ENCODE assay signal across 10 mouse cellular contexts in genomic region chr7:126778147-126778546, GRCm38 (mm10). TPM values are rescaled to one million over a fixed set of nuclear protein-coding genes. Genes with fewer than 3 reads are reported as not detected.
A peak's percentile ranks its signal among the peaks of the same experiment; 100 is the strongest.
DNase-seq lines count a peak whose midpoint lies in the region; ATAC-seq and TF ChIP-seq lines count a peak whose summit lies in the region.
"Had no signal": no experiment of that assay in that cellular context is flagged by ENCODE, and none has a peak within 500 bp of the region (broad histone marks: within the 10 kb centered on the region; RNA-seq: fewer than 3 reads in every experiment).

No protein-coding gene starts in this region.

- TF ChIP-seq POLR2A in bone marrow macrophage, adult 2 months (IDR thresholded peaks at IDR 0.05; ENCODE audit: borderline replicate concordance, low read depth, low read length), result no peak

- WGBS in heart, embryonic 10.5 days, result 83% methylated on average over 3 of the region's 3 CpGs
- 75% methylated on average over 3 of the region's 3 CpGs for WGBS in heart, embryonic 15.5 days
- WGBS in liver, embryonic 16.5 days (ENCODE audit: insufficient replicate concordance), result 95% methylated on average over 3 of the region's 3 CpGs

- no peak for TF ChIP-seq CTCF in bone marrow macrophage, adult 2 months (IDR thresholded peaks at IDR 0.05; ENCODE audit: low read depth, low read length)

- DNase-seq in heart, embryonic 10.5 days (ENCODE audit: low spot score), result no peak
- DNase-seq in heart, postnatal 36 days, result no peak
- DNase-seq in ovary, postnatal 10 days (ENCODE audit: low spot score), result no peak
- no peak for DNase-seq in adrenal gland, adult 8-10 months
- DNase-seq in left cerebral cortex, postnatal 14 days (ENCODE audit: low spot score in 2 of 2), result no peak

- H3K9ac ChIP-seq in heart, embryonic 15.5 days, result 0 out of 2 replicates have a peak overlapping the region, but pooled peaks have one; percentile 97
- H3K9ac ChIP-seq in liver, embryonic 16.5 days (ENCODE audit: low read depth, low read length), result peak overlapping the region; percentile 100; the same call in 1 of the 2 replicates

- H3K27ac ChIP-seq in heart, embryonic 10.5 days, result 0 out of 2 replicates have a peak overlapping the region, but pooled peaks have one; percentile 96
- no peak overlapping the region for H3K27ac ChIP-seq in bone marrow macrophage, adult 2 months (ENCODE audit: insufficient read depth, low read depth, low read length)
- H3K27ac ChIP-seq in heart, embryonic 15.5 days, result no peak overlapping the region
- no peak overlapping the region for H3K27ac ChIP-seq in liver, embryonic 16.5 days (ENCODE audit: low read length)
- H3K27ac ChIP-seq: macrophage had no signal

- peaks cover 17% of the 10 kb centered on the region for H3K36me3 ChIP-seq in heart, embryonic 10.5 days
- no peaks in the 10 kb centered on the region; the same call in 1 of the 2 replicates for H3K36me3 ChIP-seq in heart, embryonic 15.5 days
- peaks cover 10% of the 10 kb centered on the region for H3K36me3 ChIP-seq in liver, embryonic 16.5 days (ENCODE audit: control insufficient read depth, insufficient read depth)

- no peaks in the 10 kb centered on the region for H3K9me3 ChIP-seq in heart, embryonic 10.5 days
- no peaks in the 10 kb centered on the region for H3K9me3 ChIP-seq in heart, embryonic 15.5 days (replicated peaks)
- H3K9me3 ChIP-seq in liver, embryonic 16.5 days (replicated peaks; ENCODE audit: control insufficient read depth, low read length), result no peaks in the 10 kb centered on the region

- H3K4me1 ChIP-seq in heart, embryonic 10.5 days, result peaks cover 59% of the 10 kb centered on the region
- peaks cover 41% of the 10 kb centered on the region for H3K4me1 ChIP-seq in bone marrow macrophage, adult 2 months (ENCODE audit: control insufficient read depth, insufficient read depth, low read length)
- peaks cover 48% of the 10 kb centered on the region for H3K4me1 ChIP-seq in heart, embryonic 15.5 days (replicated peaks)
- peaks cover 48% of the 10 kb centered on the region for H3K4me1 ChIP-seq in liver, embryonic 16.5 days (ENCODE audit: control insufficient read depth, low read depth, low read length)

- ATAC-seq in heart, embryonic 15.5 days (replicated peaks; ENCODE audit: insufficient number of reproducible peaks, insufficient read depth, low FRiP score, low read depth), result no peak
- no peak for ATAC-seq in liver, embryonic 16.5 days (ENCODE audit: low read depth)

- H3K4me3 ChIP-seq in heart, embryonic 10.5 days, result peak overlapping the region; percentile 95
- H3K4me3 ChIP-seq in bone marrow macrophage, adult 2 months (ENCODE audit: insufficient read depth, low read length), result 0 out of 2 replicates have a peak overlapping the region, but pooled peaks have one; percentile 62
- H3K4me3 ChIP-seq in heart, embryonic 15.5 days, result peak overlapping the region; percentile 90
- peak overlapping the region; percentile 85 for H3K4me3 ChIP-seq in liver, embryonic 16.5 days (ENCODE audit: low read depth, low read length)

- no peaks in the 10 kb centered on the region for H3K27me3 ChIP-seq in heart, embryonic 10.5 days (ENCODE audit: insufficient read depth, poor library complexity, severe bottlenecking)
- H3K27me3 ChIP-seq in heart, embryonic 15.5 days, result no peaks in the 10 kb centered on the region
- no peaks in the 10 kb centered on the region for H3K27me3 ChIP-seq in liver, embryonic 16.5 days (ENCODE audit: control insufficient read depth, insufficient read depth, low read depth, low read length)

- intact Hi-C loops in heart, postnatal 36 days (cut with DNase I), result no loop called here
- intact Hi-C loops in left cerebral cortex, postnatal 14 days (cut with DNase I), result loop anchor here (5.0 kb wide), 1 partner anchor 76 kb away; no protein-coding TSS in a partner anchor

- H3K4me2 ChIP-seq in heart, embryonic 15.5 days, result peak overlapping the region; percentile 97; the same call in 1 of the 2 replicates
- H3K4me2 ChIP-seq in liver, embryonic 16.5 days (ENCODE audit: low read depth, low read length), result peak overlapping the region; percentile 84

RNA-seq across cellular contexts. Expression of gene Ypel3, which starts 1.4 kb away (rescaled TPM):
- polyA plus RNA-seq in heart, embryonic 10.5 days (2016; fragmentation: Nextera tagmentation; extraction: Ambion mirVana), result 43.4 and 66.0 TPM in 2 replicates
- total RNA-seq in heart, postnatal 36 days (2021), result 100 to 1,000 TPM in 1 of 2 experiments, 10 to 100 TPM in 1; 91.4 to 110 TPM
- polyA plus RNA-seq in bone marrow macrophage, adult 2 months (2012; ENCODE audit: insufficient read depth, insufficient read length, missing spikeins), result 392 and 412 TPM in 2 replicates
- 78.1 and 90.5 TPM in 2 replicates for polyA plus RNA-seq in heart, embryonic 15.5 days (2015; fragmentation: Nextera tagmentation; extraction: Ambion mirVana)
- 102 and 119 TPM in 2 replicates for polyA plus RNA-seq in liver, embryonic 16.5 days (2015; fragmentation: Nextera tagmentation; extraction: Ambion mirVana)
- 100 to 1,000 TPM; 114 to 148 (median 125) TPM for total RNA-seq in adrenal gland, adult 8-10 months (2022)
- 100 to 1,000 TPM; 247 to 269 TPM for total RNA-seq in left cerebral cortex, postnatal 14 days (2021)

RNA-seq across cellular contexts. Expression of gene Tbx6, which starts 3.1 kb away (rescaled TPM):
- polyA plus RNA-seq in heart, embryonic 10.5 days (2016; fragmentation: Nextera tagmentation; extraction: Ambion mirVana), result 0.23 and 0.53 TPM in 2 replicates
- under 1 TPM; 0.24 to 0.44 TPM for total RNA-seq in heart, postnatal 36 days (2021)
- 1.9 and 2.8 TPM in 2 replicates for polyA plus RNA-seq in bone marrow macrophage, adult 2 months (2012; ENCODE audit: insufficient read depth, insufficient read length, missing spikeins)
- polyA plus RNA-seq in heart, embryonic 15.5 days (2015; fragmentation: Nextera tagmentation; extraction: Ambion mirVana), result 0.34 and 0.41 TPM in 2 replicates
- 0.90 and 1.3 TPM in 2 replicates for polyA plus RNA-seq in liver, embryonic 16.5 days (2015; fragmentation: Nextera tagmentation; extraction: Ambion mirVana)
- under 1 TPM in 3 of 4 experiments, not detected in 1; 0.35 to 0.74 (median 0.56) TPM for total RNA-seq in adrenal gland, adult 8-10 months (2022)
- total RNA-seq in left cerebral cortex, postnatal 14 days (2021), result under 1 TPM; 0.51 to 0.92 TPM
- polyA plus RNA-seq: heart, postnatal 0 days had no signal

RNA-seq across cellular contexts. Expression of gene Gdpd3, which starts 12.0 kb away (rescaled TPM):
- 1.3 and 1.5 TPM in 2 replicates for polyA plus RNA-seq in heart, embryonic 10.5 days (2016; fragmentation: Nextera tagmentation; extraction: Ambion mirVana)
- 1 to 10 TPM; 1.6 TPM for total RNA-seq in heart, postnatal 36 days (2021)
- polyA plus RNA-seq in bone marrow macrophage, adult 2 months (2012; ENCODE audit: insufficient read depth, insufficient read length, missing spikeins), result 20.8 and 27.0 TPM in 2 replicates
- polyA plus RNA-seq in heart, embryonic 15.5 days (2015; fragmentation: Nextera tagmentation; extraction: Ambion mirVana), result 1.2 and 1.3 TPM in 2 replicates
- polyA plus RNA-seq in liver, embryonic 16.5 days (2015; fragmentation: Nextera tagmentation; extraction: Ambion mirVana), result 0.36 and 0.55 TPM in 2 replicates
- total RNA-seq in adrenal gland, adult 8-10 months (2022), result 1 to 10 TPM; 1.8 to 9.2 (median 5.6) TPM
- 1 to 10 TPM; 2.0 to 2.5 TPM for total RNA-seq in left cerebral cortex, postnatal 14 days (2021)

RNA-seq across cellular contexts. Expression of gene Ppp4c, which starts 14.1 kb away (rescaled TPM):
- polyA plus RNA-seq in heart, embryonic 10.5 days (2016; fragmentation: Nextera tagmentation; extraction: Ambion mirVana), result 233 and 325 TPM in 2 replicates
- 10 to 100 TPM; 36.1 to 36.5 TPM for total RNA-seq in heart, postnatal 36 days (2021)
- polyA plus RNA-seq in bone marrow macrophage, adult 2 months (2012; ENCODE audit: insufficient read depth, insufficient read length, missing spikeins), result 153 and 164 TPM in 2 replicates
- polyA plus RNA-seq in heart, embryonic 15.5 days (2015; fragmentation: Nextera tagmentation; extraction: Ambion mirVana), result 120 and 149 TPM in 2 replicates
- polyA plus RNA-seq in liver, embryonic 16.5 days (2015; fragmentation: Nextera tagmentation; extraction: Ambion mirVana), result 82.2 and 91.1 TPM in 2 replicates
- 100 to 1,000 TPM in 1 of 4 experiments, 10 to 100 TPM in 3; 85.9 to 100 (median 94.9) TPM for total RNA-seq in adrenal gland, adult 8-10 months (2022)
- 10 to 100 TPM; 48.9 to 49.6 TPM for total RNA-seq in left cerebral cortex, postnatal 14 days (2021)

RNA-seq across cellular contexts. Expression of gene Mapk3, which starts 18.7 kb away (rescaled TPM):
- 59.6 and 69.8 TPM in 2 replicates for polyA plus RNA-seq in heart, embryonic 10.5 days (2016; fragmentation: Nextera tagmentation; extraction: Ambion mirVana)
- total RNA-seq in heart, postnatal 36 days (2021), result 10 to 100 TPM; 61.0 to 62.2 TPM
- 331 and 390 TPM in 2 replicates for polyA plus RNA-seq in bone marrow macrophage, adult 2 months (2012; ENCODE audit: insufficient read depth, insufficient read length, missing spikeins)
- polyA plus RNA-seq in heart, embryonic 15.5 days (2015; fragmentation: Nextera tagmentation; extraction: Ambion mirVana), result 51.0 and 66.8 TPM in 2 replicates
- polyA plus RNA-seq in liver, embryonic 16.5 days (2015; fragmentation: Nextera tagmentation; extraction: Ambion mirVana), result 19.6 and 22.3 TPM in 2 replicates
- total RNA-seq in adrenal gland, adult 8-10 months (2022), result 100 to 1,000 TPM; 117 to 195 (median 156) TPM
- 100 to 1,000 TPM; 209 to 214 TPM for total RNA-seq in left cerebral cortex, postnatal 14 days (2021)
